Mouse (Mus musculus): ENCODE data around the gene Coro1b. TPM values are rescaled to one million over a fixed set of nuclear protein-coding genes. Genes with fewer than 3 reads are reported as not detected.

Gene Coro1b
- polyA plus RNA-seq, 1 experiment from 2014 or later, result 134 TPM

- Histone ChIP-seq H3K36me3 (ENCODE audit: control insufficient read depth, insufficient read depth) (0 out of 2 replicates have a peak, but pooled peaks cover 5% of the 10 kb centered on the region), H3K4me3 (ENCODE audit: low read length) (no peak overlapping the region), H3K9ac (ENCODE audit: low read length) (no peak overlapping the region), H3K27ac (ENCODE audit: low read length) (no peak overlapping the region), H3K4me2 (ENCODE audit: low read depth, low read length) (no peak overlapping the region), H3K4me1 (ENCODE audit: control insufficient read depth, insufficient read depth, low read length) (peaks cover 24% of the 10 kb centered on the region), H3K27me3 (ENCODE audit: control insufficient read depth, insufficient read depth, low read length) (peaks cover 5% of the 10 kb centered on the region; the same call in 1 of the 2 replicates), H3K9me3 (replicated peaks; ENCODE audit: control insufficient read depth, low read length) (no peaks in the 10 kb centered on the region)
- 71% methylated on average over 3 of the region's 3 CpGs for WGBS
- no peak for ATAC-seq (replicated peaks; ENCODE audit: extremely low read depth, insufficient read depth, low FRiP score)
These were observed 54.7 kb downstream of the Coro1b start for GRCm38 (mm10) chr19:4203148-4203547.

Other genes starting within 250 kb of the Coro1b start
- 31.0 and 32.3 TPM in 2 replicates for gene Tcirg1, start 241.5 kb upstream of the Coro1b start, polyA plus RNA-seq (2015; fragmentation: Nextera tagmentation; extraction: Ambion mirVana)
- 466 and 487 TPM in 2 replicates for gene Ndufs8, start 235.8 kb upstream of the Coro1b start, polyA plus RNA-seq (2015; fragmentation: Nextera tagmentation; extraction: Ambion mirVana)
- 2.6 and 3.7 TPM in 2 replicates for gene Aldh3b1, start 218.8 kb upstream of the Coro1b start, polyA plus RNA-seq (2015; fragmentation: Nextera tagmentation; extraction: Ambion mirVana)
- 19.8 TPM in 2 replicates for gene Unc93b1, start 213.4 kb upstream of the Coro1b start, polyA plus RNA-seq (2015; fragmentation: Nextera tagmentation; extraction: Ambion mirVana)
- not detected in 2 replicates for gene Aldh3b3, start 190.0 kb upstream of the Coro1b start, polyA plus RNA-seq (2015; fragmentation: Nextera tagmentation; extraction: Ambion mirVana)
- 0.21 and 0.47 TPM in 2 replicates for gene Aldh3b2, start 176.3 kb upstream of the Coro1b start, polyA plus RNA-seq (2015; fragmentation: Nextera tagmentation; extraction: Ambion mirVana)
- gene Acy3, start 162.0 kb upstream of the Coro1b start, polyA plus RNA-seq (2015; fragmentation: Nextera tagmentation; extraction: Ambion mirVana), result 13.0 and 13.3 TPM in 2 replicates
- gene Tbx10, start 155.9 kb upstream of the Coro1b start, polyA plus RNA-seq (2015; fragmentation: Nextera tagmentation; extraction: Ambion mirVana), result not detected in 2 replicates
- 67.8 and 75.1 TPM in 2 replicates for gene Nudt8, start 148.0 kb upstream of the Coro1b start, polyA plus RNA-seq (2015; fragmentation: Nextera tagmentation; extraction: Ambion mirVana)
- gene Gm49405, start 148.0 kb upstream of the Coro1b start, polyA plus RNA-seq (2015; fragmentation: Nextera tagmentation; extraction: Ambion mirVana), result 6.2 TPM in 2 replicates
- 84.9 and 90.6 TPM in 2 replicates for gene Doc2g, start 145.3 kb upstream of the Coro1b start, polyA plus RNA-seq (2015; fragmentation: Nextera tagmentation; extraction: Ambion mirVana)
- 618 and 661 TPM in 2 replicates for gene Ndufv1, start 135.8 kb upstream of the Coro1b start, polyA plus RNA-seq (2015; fragmentation: Nextera tagmentation; extraction: Ambion mirVana)
- gene Gstp1, start 110.6 kb upstream of the Coro1b start, polyA plus RNA-seq (2015; fragmentation: Nextera tagmentation; extraction: Ambion mirVana), result 378 and 420 TPM in 2 replicates
- gene Gstp2, start 102.6 kb upstream of the Coro1b start, polyA plus RNA-seq (2015; fragmentation: Nextera tagmentation; extraction: Ambion mirVana), result 8.0 and 18.4 TPM in 2 replicates
- 0.51 and 0.80 TPM in 2 replicates for gene Gstp3, start 89.0 kb upstream of the Coro1b start, polyA plus RNA-seq (2015; fragmentation: Nextera tagmentation; extraction: Ambion mirVana)
- gene Cabp2, start 67.0 kb upstream of the Coro1b start, polyA plus RNA-seq (2015; fragmentation: Nextera tagmentation; extraction: Ambion mirVana), result not detected in 2 replicates
- 86.0 and 86.2 TPM in 2 replicates for gene Cdk2ap2, start 51.4 kb upstream of the Coro1b start, polyA plus RNA-seq (2015; fragmentation: Nextera tagmentation; extraction: Ambion mirVana)
- 27.7 and 29.4 TPM in 2 replicates for gene Pitpnm1, start 48.6 kb upstream of the Coro1b start, polyA plus RNA-seq (2015; fragmentation: Nextera tagmentation; extraction: Ambion mirVana)
- 87.5 and 88.6 TPM in 2 replicates for gene Aip, start 22.8 kb upstream of the Coro1b start, polyA plus RNA-seq (2015; fragmentation: Nextera tagmentation; extraction: Ambion mirVana)
- not detected in 2 replicates for gene Gpr152, start 8.8 kb upstream of the Coro1b start, polyA plus RNA-seq (2015; fragmentation: Nextera tagmentation; extraction: Ambion mirVana)
- gene Cabp4, start 4.6 kb upstream of the Coro1b start, polyA plus RNA-seq (2015; fragmentation: Nextera tagmentation; extraction: Ambion mirVana), result 0.11 TPM in 1 of 2 replicates, not detected in the other
- gene Ptprcap, start 5.0 kb downstream of the Coro1b start, polyA plus RNA-seq (2015; fragmentation: Nextera tagmentation; extraction: Ambion mirVana), result 25.3 and 71.1 TPM in 2 replicates
- 47.4 and 48.7 TPM in 2 replicates for gene Rps6kb2, start 14.7 kb downstream of the Coro1b start, polyA plus RNA-seq (2015; fragmentation: Nextera tagmentation; extraction: Ambion mirVana)
- gene Carns1, start 26.9 kb downstream of the Coro1b start, polyA plus RNA-seq (2015; fragmentation: Nextera tagmentation; extraction: Ambion mirVana), result 15.9 and 17.5 TPM in 2 replicates
- 10.8 and 26.5 TPM in 2 replicates for gene Tbc1d10c, start 42.7 kb downstream of the Coro1b start, polyA plus RNA-seq (2015; fragmentation: Nextera tagmentation; extraction: Ambion mirVana)
- 813 and 866 TPM in 2 replicates for gene Ppp1ca, start 43.4 kb downstream of the Coro1b start, polyA plus RNA-seq (2015; fragmentation: Nextera tagmentation; extraction: Ambion mirVana)
- 19.9 and 21.1 TPM in 2 replicates for gene Rad9a, start 53.0 kb downstream of the Coro1b start, polyA plus RNA-seq (2015; fragmentation: Nextera tagmentation; extraction: Ambion mirVana)
- gene Clcf1, start 65.6 kb downstream of the Coro1b start, polyA plus RNA-seq (2015; fragmentation: Nextera tagmentation; extraction: Ambion mirVana), result 1.5 and 1.7 TPM in 2 replicates
- gene AC109138.7, start 65.7 kb downstream of the Coro1b start, polyA plus RNA-seq (2015; fragmentation: Nextera tagmentation; extraction: Ambion mirVana), result not detected in 2 replicates
- 22.6 and 24.9 TPM in 2 replicates for gene Pold4, start 83.3 kb downstream of the Coro1b start, polyA plus RNA-seq (2015; fragmentation: Nextera tagmentation; extraction: Ambion mirVana)
- gene Ssh3, start 120.6 kb downstream of the Coro1b start, polyA plus RNA-seq (2015; fragmentation: Nextera tagmentation; extraction: Ambion mirVana), result 8.3 and 11.6 TPM in 2 replicates
- 1.4 and 2.4 TPM in 2 replicates for gene Ankrd13d, start 134.5 kb downstream of the Coro1b start, polyA plus RNA-seq (2015; fragmentation: Nextera tagmentation; extraction: Ambion mirVana)
- 11.8 and 15.5 TPM in 2 replicates for gene Grk2, start 157.6 kb downstream of the Coro1b start, polyA plus RNA-seq (2015; fragmentation: Nextera tagmentation; extraction: Ambion mirVana)
- 31.9 and 35.9 TPM in 2 replicates for gene Kdm2a, start 249.7 kb downstream of the Coro1b start, polyA plus RNA-seq (2015; fragmentation: Nextera tagmentation; extraction: Ambion mirVana)

All from heart, embryonic 16.5 days (tissue).